Mouse (Mus musculus): Measurements from ENCODE around the gene Trmt11. TPM values are rescaled to one million over a fixed set of nuclear protein-coding genes. Genes with fewer than 3 reads are reported as not detected.
"Not testable (repeated sequence)": the region's sequence is repeated elsewhere in the genome, so short reads cannot be mapped to it uniquely, and the experiment has no call there.

The Trmt11 gene
- total RNA-seq, 4 experiments from 2014 or later: 4.9 to 8.2 (median 5.4) TPM

DNA sequence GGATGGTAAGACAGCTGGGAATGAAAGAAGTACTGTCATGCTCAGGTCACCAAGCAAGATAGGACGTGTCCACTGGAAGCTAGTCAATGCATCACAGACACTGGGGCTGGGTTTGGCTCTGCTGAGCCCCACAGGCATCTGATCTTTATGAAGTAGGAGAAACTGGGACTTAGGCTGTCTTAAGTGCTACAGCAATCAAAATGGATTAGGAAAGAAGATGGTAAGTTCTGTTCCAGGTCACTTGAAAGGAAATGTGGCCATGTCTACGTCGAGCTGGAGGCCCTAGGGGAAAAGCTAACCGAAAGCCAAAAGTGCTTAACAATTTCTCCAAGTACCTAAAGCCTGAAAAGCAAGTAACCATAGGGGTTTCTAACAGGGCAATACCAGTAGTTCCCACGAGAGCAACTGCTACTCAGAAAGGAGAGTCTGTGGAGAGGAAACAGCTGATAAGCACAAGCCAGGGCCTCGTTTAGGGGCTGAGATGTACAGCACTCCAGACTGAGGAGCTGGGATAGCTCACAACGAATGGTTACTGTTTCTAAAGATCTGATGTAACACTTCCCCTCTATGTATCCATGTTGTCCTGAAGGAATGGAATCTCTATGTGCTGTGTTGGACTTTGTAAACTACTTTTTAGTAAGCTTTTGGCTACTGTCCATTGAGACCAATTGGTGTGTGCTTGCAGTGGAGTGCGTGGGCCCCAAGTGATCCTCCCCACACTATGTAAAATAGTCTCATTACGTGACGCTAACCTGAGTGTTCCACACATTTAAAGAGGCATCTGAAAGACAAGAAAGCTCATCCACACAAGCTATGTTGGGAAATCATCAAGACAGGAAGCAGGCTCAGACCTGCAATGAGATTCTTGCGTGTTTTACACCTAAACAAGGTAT is 44.6 kb downstream of the Trmt11 start:
- no peak for DNase-seq (ENCODE audit: low spot score)

DNA sequence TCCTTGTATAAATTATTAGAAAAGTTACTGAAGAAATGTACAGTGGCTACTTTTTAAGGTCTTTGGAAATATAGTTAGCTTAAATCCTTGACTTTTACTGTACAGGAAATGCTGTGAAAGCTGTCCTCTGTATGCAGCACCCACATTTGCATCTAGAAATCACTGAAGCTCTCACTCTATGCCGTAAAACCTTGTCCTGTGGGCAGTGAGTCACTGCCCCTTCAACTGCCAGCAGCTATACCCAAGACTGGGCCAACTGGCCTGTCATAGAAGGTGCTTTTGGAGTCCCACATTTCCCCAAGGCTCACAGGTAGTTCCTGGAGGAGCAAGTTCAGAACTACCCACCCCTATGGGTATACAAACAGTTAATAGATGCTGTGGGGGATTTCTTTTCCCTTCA is 48.2 kb downstream of the Trmt11 start:
- DNase-seq (ENCODE audit: low spot score): no peak

DNA sequence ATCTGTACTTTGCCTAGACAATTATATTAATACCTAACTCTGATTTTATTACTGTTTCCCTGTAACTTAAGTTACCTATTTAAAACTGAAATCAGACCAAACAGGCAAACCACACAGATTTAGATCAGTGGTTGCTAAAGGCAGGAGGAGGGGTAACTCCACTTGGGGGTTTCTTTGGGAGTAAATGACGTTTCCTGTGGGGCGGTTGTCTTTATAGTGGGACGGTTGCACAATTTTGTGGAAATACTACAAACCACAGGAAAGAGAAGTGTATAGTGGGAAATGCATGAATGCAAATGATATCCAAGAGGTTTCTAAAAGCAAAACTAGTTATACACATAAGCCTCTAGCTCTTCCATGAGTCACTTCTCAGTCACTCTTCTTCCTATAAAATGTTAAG is 50.6 kb downstream of the Trmt11 start:
- DNase-seq (ENCODE audit: low spot score): no peak

DNA sequence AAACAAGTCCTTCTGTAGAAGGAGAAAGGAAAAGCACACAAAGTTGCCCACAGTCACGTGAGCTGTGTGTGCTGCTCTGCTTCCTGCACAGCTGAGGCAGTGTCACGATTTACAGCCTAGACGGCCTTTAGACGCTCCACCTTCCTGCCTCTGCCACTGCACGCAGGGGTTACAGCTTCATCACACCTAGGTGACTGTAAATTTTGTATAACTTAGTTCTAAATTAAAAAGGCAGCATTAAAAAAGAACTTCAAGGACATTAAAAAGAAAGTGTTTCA is 62.1 kb downstream of the Trmt11 start:
- DNase-seq (ENCODE audit: low spot score): no peak

DNA sequence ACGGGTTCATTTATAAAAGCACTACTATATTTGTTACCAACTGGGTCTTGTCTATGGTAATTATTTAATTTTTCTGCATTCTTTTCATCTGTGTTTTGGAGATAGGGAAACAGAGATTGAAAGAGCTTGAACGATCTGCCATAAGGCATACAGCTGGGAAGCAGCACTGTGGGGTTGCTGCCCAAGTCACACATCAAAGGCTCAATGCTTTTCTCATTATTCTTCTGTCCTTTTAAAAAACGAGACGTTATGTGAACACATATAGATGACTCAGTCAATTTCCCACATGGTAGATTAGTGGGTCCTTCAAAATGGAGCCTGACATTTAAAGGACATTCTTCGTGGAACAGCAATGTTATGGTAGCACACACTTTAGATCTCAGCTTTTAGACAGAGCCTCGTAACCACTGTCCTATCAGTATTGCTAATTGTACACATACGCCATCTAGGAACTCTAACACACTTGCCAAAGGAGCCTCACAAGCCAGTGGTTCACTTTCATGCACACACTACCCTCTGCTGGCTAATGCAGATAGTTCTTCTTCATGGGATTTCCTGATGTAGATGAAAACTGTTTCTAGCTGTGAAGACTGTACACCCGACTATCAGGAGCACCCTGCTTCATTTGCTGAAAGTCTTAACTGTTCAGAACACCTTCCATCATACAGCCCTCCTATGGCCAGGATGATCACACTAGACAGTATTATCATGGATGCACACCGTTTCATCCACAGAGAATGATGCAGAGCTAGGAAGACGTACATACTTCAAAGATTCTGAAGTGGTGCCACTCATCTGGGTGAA is 62.6 kb downstream of the Trmt11 start:
- DNase-seq (ENCODE audit: low spot score): no peak

DNA sequence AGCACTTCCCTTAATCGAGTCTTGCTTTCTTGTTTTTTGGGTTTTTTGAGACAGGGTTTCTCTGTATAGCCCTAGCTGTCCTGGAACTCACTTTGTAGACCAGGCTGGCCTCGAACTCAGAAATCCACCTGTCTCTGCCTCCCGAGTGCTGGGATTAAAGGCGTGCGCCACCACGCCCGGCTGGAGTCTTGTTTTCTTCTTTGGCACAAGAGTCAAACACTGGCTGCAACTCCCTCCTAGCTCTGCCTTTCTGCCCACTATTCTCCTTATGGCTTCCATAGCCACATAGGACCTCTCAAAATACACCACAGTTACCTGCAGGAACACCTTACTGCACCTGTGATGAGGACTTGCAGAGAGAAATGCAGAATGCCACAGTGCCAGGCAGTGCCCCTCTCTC is 64.6 kb downstream of the Trmt11 start:
- not testable (repeated sequence) for DNase-seq (ENCODE audit: low spot score)

DNA sequence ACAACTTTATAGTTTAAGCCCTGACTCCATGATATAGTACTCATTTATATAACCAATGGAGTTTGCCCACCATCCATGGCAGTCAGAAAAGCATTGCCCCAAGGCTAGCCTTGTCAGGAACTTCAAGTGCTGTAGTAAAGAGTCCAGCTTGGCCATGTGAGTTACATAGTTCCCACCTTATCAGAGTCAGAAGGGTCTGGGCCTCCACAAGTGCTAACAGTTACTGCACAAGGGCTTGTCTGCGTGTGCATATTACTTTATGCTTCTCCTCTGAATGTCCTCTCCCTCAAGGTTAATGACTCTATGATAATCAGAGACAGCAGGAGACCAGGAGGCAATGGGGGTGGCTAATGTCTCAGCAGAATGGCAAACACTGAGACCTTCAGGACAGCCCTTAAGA is 73.4 kb downstream of the Trmt11 start:
- DNase-seq (ENCODE audit: low spot score): no peak

DNA sequence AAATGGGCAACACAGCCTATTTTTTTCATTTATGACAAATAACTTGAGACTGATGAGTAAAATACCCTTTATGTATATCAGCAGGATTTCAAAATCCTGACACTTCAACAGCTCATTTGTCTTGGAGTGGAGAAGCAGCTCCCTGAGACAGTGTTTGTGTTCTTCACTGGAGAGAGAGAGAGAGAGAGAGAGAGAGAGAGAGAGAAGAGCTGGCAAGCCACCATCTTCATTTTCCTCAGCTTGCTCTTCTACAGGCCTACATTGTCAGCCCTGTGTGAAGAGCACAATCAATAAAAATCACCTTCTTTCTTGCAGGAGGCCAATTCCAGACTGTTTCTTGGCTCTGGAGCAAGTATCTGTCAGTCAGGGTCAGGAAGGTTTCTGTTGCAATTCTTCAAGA is 78.8 kb downstream of the Trmt11 start:
- DNase-seq (ENCODE audit: low spot score): no peak

DNA sequence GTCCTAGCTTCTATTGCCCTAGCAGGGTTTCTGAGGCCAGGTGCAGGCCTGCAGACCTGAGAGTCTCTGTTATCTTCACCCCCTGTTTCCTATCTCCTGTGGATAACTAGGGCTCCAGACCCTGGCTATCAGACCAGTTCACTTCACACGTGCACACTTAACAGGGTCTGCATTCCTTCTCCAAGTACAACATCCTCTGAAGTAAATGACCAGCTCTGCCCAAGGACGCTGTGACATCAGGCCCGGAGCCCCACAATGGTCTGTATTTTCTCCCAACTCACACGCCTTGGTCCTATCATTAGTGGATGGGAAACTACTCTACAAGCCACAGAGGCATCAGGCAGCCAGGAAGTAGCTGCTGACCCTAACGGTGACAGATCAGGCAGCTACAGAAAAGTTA is 81.4 kb downstream of the Trmt11 start:
- DNase-seq (ENCODE audit: low spot score): no peak

DNA sequence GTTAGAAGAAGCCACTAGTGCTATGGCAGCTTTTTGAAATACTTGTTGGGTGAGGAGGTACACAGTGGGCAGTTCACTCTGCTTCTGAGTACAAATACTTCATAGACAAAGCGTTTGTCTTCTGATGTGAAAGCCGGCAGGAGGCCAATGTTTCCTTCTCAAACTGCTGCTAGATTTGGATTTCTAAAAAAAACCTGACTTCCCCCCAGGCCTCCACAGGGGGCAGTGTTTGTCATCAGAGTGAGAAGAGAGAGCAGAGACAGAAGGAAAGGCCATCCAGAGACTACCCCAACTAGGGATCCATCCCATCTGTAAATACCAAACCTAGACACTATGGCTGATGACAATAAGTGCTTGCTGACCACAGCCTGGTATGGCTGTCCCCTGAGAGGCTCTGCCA is 83.3 kb downstream of the Trmt11 start:
- DNase-seq (ENCODE audit: low spot score): no peak

DNA sequence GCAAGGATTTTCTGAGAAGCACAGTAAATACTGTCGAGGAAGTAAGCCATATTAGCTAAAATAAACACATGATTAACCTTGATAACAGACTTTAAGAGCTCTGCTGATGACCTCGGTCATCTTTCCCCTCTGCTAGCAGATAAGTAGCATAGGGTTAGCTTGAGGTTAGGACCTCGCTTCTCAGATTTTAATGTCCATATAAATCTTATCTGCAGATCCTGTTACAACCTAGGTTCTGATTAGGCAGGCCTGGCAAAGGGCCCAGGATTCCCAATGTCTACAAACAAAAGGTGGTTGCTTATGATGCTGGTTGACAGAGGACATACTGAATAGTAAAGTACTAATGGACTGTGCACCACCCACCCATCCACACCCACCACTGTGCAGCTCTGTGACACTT is 83.8 kb downstream of the Trmt11 start:
- no peak for DNase-seq (ENCODE audit: low spot score)

DNA sequence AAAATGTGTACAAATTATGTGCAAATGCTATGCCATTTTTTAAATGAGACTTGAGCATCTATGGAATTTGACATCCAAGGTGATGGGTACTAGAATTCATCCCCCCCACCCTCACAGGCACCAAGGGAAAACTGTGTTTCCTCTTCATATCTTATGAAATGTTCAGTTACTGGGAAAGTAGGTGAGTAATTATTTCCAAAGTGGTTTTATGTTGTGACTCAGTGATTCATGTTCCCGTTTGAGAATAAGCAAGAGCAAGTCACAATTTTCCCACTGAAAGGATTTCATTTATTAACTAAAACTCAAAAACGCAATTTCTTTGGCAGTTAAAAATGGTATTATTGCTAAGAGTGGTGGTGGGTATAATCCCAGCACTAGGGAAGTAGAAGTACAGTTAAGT is 95.8 kb downstream of the Trmt11 start:
- DNase-seq (ENCODE audit: low spot score): no peak

DNA sequence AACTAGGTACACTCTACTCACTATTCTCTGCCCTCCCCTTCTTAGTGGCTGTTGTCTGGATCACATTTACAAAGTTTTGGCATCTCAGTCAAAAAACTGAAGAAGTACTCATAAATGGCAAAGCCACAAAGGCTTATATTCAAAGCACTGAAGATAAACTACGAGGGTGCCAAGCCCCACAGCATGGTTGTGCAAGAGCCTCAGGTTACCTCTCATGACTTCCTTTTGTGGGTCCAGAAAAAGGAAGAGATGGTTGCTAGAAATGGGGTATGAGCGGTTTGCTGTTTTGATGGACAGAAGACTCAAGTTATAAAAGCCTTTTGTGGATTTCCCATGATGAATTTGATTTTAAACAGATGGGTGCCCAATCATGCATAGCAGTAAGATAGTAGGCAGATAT is 97.4 kb downstream of the Trmt11 start:
- DNase-seq (ENCODE audit: low spot score): no peak

DNA sequence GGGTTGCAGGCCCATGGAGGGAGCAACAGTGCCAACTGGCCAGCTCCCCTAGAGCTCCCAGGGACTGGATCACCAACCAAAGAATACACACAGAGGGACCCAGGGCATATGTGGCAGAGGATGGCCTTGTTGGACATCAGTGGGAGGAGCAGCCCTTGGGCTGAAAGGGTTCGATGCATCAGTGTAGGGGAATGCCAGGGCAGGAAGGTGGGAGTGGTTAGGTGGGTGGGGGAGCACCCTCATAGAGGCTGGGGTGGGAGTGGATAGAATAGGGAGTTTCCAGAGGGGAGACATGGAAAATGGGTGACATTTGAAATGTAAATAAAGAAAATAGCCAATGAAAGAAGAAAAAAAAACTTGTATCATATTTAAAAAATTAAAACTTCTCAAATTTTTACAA is 97.8 kb downstream of the Trmt11 start:
- DNase-seq (ENCODE audit: low spot score): no peak

DNA sequence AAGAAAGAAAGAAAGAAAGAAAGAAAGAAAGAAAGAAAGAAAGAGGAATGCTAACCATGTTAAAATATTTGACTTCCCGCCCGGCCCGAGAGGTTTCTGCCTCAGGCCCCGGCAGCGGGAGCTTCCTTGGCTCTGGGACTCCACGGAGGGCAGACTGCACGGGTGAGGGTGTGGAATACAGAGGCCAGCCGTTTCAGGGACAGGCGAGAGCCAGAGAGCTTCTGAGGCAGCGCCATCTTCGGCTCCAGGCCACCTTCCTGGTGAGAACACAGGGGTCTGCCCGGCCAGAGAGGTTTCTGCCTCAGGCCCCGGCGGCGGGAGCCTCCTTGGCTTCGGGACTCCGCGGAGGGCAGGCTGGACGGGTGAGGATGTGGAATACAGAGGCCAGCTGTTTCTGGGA is 102.3 kb downstream of the Trmt11 start:
- DNase-seq (ENCODE audit: low spot score): not testable (repeated sequence)

Other genes with a start within 250 kb of the Trmt11 start
- gene Hint3, start 28.9 kb upstream of the Trmt11 start, total RNA-seq (2022): 100 to 1,000 TPM in 1 of 4 experiments, 10 to 100 TPM in 3; 87.7 to 103 (median 95.8) TPM
- gene Ncoa7, start 202.6 kb upstream of the Trmt11 start, total RNA-seq (2022): 1 to 10 TPM; 2.6 to 3.6 (median 3.0) TPM
- 1 to 10 TPM; 3.9 to 6.8 (median 5.3) TPM for gene Hey2, start 242.1 kb upstream of the Trmt11 start, total RNA-seq (2022)